Mouse (Mus musculus) gonadal fat pad, adult 2 months (tissue): ENCODE results near the gene Glis3. TPM values are rescaled to one million over a fixed set of nuclear protein-coding genes. Genes with fewer than 3 reads are reported as not detected.

Experiments used
- DNase-seq: peaks from one replicate; pipeline ENCODE4 v3.0.0-alpha.2; 2012; ENCODE audit warnings: low read depth
- polyA plus RNA-seq: library from polyadenylated mRNA; depleted of rRNA; stranded (reverse); fragments of >200 nt; gene quantifications from 2 replicates; pipeline ENCODE4 v1.2.3, GENCODE M21; 2012; rRNA removed

Glis3 gene
- 8.6 and 8.8 TPM in 2 replicates for polyA plus RNA-seq

DNA sequence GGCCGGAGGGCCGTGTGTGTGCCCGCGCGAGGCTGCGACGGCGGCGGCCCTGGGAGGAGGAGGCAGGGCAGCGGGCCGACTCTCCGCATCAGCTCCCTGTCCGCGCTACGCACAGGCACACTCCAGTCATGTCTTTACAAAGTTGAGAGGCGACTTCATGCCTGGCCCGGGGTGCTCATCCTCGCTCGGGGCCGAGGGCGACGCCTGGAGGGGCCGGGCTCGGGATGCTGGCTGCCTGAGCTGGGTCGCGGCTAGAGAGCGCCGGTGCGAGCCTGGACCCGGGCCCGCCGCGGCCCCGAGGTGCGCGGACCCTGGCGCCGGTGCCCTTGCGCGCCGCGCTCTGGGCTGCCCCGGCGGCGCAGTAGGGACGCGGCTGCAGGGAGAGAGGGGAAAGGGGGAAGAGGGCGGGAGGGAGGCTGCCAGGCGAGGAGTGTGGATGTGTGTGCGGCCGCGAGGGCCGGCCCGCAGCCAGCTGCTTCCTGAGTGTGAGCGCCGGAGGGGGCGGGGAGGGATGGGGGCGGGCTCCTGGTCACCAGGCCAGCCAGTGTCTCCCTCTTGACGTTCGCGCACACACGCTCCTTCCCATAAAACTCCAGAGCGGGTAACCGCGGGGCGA lies at the start of gene Glis3:
Gene Glis3 (minus strand): TSS at position 302 of the 616 bp plus-strand sequence.
- DNase-seq = no peak

DNA sequence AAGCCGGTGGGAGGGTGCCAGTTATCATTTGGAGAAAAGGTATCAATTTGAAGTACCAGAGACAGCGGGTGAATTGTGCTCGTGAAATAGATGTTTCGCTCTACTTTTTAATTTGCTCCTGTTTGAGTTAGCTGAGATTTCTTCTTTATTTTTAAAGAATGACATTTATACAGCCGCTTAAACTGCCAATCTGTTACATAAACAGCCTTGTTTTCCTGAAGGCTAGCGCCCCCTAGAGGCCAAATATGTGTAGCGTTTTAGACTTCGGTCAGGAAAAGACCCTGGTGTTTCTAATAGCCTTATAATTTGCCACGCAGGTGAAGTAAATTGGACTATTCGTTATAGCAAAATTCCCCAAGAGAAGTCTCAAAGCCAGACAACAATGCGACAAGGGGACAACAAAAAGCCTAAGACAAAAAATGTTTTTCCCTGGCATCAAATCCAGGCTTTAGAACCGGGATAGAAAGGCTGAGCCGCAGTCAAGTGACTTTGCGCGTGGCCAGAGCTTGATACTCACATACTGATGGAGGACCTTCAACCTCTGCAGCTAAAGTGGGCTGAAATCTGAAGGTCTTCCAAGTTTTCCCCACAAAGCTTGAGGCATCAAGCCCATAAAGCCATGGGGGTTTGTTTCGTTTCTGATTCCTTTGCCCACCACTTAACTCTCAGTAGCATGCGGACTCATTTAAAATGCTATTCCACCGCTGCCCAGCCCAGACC lies 46.4 kb upstream of the Glis3 start:
- DNase-seq = no peak

GRCm38 (mm10) chr19:28724641-28725040 lies 44.8 kb upstream of the Glis3 start:
- no peak for DNase-seq

GRCm38 (mm10) chr19:28722626-28723025 lies 42.7 kb upstream of the Glis3 start:
- DNase-seq = no peak

DNA sequence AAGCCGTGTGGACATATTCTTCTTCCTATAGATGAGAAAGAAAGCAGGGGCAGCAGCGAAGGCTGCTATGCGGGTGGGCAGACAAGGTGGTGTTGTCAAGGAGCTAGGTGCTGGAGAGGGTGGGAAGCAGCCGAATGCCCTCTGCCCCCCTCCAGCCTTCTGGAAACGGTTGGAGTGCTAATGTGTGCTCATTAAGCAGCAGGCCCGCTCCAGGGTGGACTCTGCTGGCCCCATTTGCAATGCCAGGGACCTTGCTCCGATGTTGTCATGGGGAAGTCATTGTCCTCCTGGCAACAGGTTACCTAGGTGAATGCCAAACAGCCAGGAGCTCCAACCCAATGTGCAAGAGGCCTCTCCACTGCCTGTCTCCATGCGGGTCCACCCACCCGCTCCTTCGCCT lies 42.0 kb upstream of the Glis3 start:
- no peak for DNase-seq

DNA sequence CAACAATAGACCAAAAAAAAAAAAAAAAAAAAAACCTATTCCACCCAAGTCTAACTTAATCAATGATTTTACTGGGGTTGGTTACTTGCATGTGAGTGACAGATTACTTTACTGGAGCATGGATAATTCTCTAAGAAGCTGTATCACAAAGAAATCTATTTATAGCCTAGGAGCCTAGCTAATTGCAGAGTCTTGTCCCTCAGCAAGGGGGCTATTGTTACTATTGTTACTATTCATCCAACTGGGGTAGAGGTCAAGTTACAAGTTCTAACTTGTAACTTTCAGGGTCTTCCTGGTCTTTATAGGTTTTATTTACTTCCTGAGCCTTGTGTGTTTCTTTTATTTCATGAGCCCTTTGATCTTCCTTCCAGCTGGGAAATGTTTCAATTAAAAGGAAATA lies 40.1 kb upstream of the Glis3 start:
- DNase-seq = no peak

DNA sequence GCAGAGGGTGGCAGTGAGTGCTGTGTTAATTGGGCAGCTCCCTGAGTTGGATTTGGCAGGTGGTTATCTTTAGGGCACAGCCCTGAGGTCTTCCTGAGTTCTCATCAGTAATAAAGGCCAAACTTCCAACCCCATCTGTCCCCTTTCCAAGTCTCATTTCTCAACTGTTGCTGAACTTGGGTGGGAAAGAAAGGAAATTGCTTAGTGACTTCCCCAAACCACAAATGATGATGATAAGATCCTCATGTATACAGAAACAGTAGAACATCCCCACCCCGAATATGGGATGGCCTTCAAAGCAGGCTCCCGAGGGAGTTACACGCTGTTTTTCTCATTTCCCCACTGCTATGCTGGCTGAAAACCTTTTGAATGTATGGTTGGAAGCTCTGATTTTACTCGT lies 34.8 kb upstream of the Glis3 start:
- no peak for DNase-seq

GRCm38 (mm10) chr19:28697718-28698117 lies 17.8 kb upstream of the Glis3 start:
- no peak for DNase-seq

- DNase-seq = no peak
Observed at GRCm38 (mm10) chr19:28686398-28686797, 6.5 kb upstream of the Glis3 start.

- DNase-seq = no peak
Observed at GRCm38 (mm10) chr19:28685484-28685883, 5.6 kb upstream of the Glis3 start.

GRCm38 (mm10) chr19:28684347-28684746 lies 4.5 kb upstream of the Glis3 start:
- no peak for DNase-seq

- DNase-seq = no peak
Observed at GRCm38 (mm10) chr19:28683346-28683745, 3.5 kb upstream of the Glis3 start.

GRCm38 (mm10) chr19:28679291-28679775 lies 544 bp downstream of the Glis3 start:
- DNase-seq = no peak

DNA sequence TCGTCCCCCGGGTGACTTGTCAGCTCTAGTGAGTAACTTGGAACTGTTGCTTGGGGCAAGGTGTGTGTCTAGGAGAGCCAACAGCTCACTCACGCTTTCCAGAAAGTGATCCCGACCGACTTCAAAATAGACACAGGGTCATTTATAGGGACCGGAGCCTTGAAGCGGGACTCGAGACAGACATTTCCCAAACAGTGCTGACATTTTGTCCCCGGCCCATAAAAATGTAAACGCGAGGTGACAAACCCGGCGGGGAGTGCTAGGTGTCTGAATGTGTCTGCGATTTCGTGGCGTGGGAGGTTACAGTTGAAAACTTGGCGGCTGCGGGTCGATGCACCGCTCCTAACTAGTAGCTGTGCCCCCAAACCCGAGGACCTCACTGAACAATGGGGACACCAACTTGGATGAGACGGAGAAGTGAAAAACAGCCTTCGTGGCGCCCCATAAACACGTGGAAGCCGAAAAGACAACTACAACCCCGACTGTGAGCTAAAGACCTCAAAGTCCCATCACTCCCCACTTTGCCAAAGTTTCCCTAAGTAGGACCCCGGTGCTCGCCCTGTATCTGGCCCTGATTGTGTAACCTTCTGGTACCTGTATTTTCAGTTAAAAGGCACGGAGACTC lies 1.1 kb downstream of the Glis3 start:
- no peak for DNase-seq

DNA sequence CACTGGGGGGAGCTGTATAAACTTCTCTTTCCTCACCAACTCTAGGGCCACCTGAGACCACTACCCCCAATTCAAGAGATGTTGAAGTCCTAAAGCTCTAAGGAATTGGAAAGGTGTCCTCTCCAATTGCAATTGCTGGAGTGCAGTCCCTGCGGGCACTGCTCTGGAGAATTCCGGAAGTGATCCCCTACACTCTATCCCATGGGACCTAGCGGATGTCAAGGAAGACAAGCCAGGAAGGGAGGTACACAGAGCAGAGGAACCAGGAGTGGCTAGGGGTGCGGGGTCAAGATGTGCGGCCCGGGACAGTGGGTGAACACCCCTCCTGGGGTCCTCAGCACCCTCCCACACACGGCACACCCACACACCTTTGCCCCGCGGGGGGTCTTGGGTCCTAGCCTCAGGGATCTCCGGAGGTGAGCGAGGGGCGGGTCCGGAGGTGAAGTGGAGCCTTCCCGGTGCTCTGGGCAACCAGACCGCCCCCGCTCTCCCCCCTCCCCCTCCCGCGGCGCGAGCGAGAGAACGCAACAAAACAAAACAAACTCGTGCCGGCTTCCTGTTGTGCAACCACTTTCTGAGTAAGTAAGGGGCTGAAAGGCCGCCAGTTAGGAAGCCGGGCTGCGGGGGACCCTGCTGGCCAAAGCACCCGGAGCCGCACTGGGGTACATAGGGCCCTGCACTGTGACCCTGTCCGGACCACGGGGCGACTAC lies 2.0 kb downstream of the Glis3 start:
- no peak for DNase-seq

DNA sequence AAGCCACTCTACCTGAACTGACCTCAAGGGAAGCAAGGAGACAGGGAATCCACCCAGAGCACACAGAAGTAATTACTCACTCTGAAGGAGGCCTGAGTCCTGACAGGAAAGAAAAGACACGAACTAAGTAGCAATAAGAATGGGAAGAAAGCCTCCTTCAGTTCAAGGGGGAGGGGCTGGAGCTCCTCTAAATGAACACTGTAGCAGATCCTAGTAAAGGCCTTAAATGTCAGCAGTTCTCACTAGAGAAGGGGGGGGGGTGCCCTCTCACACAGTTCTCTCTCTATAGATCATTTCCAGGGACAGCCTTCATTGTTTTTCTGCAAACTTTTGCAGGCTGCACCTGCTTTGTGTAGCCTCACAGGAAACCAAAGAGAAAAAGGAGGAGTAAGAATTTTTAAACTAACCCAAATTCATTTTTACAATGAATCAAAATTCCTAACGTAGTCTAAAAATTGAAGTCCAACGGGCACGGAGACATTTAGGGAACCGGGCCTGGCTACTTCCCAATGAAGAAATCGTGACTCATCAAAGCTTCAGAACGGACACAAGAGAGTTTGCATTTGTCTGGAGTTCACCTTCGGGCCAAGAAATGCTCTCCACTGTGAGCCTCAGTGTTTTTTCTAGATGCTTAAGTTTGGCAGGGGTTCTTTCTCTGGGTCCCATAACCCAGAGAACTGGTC lies 2.7 kb downstream of the Glis3 start:
- no peak for DNase-seq

DNA sequence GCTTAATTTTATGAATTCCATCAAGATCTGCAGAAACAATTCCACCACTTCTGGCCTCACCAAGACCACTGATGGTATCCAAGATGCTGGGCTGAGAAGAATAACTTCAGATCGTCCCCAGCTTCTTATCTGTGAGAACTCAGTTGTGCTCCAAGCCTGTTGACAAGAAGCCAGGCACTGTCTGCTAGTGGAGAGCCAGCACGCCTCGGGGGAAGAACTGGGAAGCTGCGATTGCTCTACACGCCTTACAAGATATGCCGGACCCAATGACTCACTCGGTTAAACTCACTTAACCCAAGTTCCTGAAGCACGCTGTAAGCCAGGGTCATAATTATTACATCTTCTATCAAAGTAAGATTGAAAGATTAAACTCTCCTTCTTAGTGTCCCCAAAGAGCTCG lies 16.1 kb downstream of the Glis3 start:
- no peak for DNase-seq

- no peak for DNase-seq
Observed at GRCm38 (mm10) chr19:28663148-28663547, 16.7 kb downstream of the Glis3 start.

- DNase-seq = no peak
Observed at GRCm38 (mm10) chr19:28662474-28662873, 17.4 kb downstream of the Glis3 start.

DNA sequence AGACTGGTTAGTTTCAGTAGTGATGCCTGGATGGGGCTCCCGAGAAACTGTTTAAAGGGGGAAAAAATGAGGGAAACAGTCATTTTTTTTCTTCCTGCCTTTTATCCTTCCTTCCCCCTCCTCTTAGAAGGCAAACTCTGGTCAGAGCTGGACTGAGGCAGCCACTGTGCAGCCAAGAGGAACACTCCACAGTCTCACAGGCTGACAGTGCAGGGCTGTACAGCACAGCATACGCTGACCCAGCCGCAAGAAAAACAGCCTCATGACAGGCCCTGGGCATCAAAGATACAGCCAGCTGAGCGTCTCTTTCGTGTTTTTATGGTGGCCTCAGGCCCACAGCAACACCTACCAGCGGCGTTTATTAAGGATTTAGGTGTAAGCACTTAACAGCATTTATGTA lies 19.0 kb downstream of the Glis3 start:
- DNase-seq = no peak

GRCm38 (mm10) chr19:28657686-28658195 lies 22.1 kb downstream of the Glis3 start:
- DNase-seq = no peak

DNA sequence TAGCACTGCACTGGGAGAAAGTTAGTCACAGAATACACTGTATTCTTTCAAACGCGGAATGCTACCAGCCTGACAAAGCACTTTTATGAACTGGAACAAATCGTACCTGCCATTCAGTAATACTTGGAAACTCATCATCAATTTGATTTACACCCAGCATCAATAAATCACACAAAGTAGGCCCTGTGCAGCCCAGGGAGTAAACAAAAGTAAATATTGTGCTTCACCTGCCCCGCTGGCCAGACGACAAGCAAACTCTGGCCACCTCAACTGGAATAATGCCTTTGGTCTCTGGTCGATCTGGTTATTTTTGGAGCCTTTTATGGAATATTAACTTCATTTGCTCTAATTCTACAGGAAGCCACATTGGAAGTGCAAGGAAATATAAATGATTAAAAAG lies 23.0 kb downstream of the Glis3 start:
- no peak for DNase-seq
